Mouse (Mus musculus): Measurements from ENCODE around the gene Cdcp1. TPM values are rescaled to one million over a fixed set of nuclear protein-coding genes. Genes with fewer than 3 reads are reported as not detected.
A peak's percentile ranks its signal among the peaks of the same experiment; 100 is the strongest.

Gene Cdcp1
- total RNA-seq, 2 experiments from 2014 or later, result 0.07 TPM; not detected in 1

DNA sequence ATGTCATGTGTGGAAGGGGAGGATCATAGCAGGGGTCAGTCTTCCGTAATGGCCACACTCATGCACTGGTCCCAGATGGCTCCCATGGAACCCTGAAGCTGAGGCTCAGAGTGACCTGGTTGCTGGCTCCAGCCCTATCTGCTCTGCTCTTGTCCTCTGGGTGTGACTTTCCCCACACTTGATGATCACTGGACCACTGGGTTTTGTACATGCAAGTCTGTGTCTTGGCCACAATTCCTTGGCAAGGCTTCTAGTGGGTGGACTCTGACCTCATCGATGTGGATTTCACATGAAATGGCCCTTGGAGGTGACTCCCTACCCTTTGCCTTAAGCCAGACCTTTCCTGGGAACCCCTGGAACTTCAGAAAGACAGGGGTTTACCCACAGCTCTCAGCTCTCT is 62.7 kb downstream of the Cdcp1 start:
- no peak for DNase-seq (ENCODE audit: low spot score in 2 of 2)

DNA sequence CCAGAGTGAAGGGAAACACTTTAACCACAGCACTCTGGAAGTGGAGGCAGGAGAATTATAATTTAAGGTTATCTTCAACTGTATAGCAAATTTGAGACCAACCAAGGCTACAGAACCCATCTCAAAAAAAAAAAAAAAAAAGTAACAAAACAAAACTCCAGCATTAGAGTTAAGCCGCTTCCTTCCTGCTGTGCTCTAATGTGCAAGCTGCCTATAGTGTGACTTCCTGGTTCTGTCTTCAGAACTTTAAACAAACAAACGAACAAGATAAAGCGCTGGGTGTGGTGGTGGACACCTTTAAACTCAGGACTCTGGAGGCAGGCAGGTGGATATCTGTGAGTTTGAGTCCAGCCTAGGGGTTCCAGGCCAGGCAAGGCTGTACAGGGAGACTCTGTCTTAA is 63.8 kb downstream of the Cdcp1 start:
- DNase-seq (ENCODE audit: low spot score in 2 of 2), result no peak

DNA sequence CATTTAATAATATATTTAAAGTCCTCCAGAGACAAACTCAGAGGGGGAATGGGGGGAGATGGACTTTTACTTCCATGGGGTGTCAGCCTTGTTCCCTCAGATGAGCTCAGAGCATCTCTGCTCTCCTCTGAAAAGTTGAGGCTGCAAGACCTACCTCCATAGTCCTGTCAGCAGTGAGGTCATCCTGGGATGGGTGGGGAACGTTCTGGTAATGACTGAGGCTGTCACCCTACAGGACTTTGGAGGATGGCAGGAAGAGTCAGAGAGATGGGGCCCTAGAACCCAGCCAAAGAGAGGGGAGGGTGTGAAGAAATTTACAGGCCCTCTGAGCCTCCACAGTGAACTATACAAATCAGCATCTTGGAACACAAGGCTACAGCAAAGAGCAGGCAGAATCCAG is 64.3 kb downstream of the Cdcp1 start:
- no peak for DNase-seq (ENCODE audit: low spot score in 2 of 2)

DNA sequence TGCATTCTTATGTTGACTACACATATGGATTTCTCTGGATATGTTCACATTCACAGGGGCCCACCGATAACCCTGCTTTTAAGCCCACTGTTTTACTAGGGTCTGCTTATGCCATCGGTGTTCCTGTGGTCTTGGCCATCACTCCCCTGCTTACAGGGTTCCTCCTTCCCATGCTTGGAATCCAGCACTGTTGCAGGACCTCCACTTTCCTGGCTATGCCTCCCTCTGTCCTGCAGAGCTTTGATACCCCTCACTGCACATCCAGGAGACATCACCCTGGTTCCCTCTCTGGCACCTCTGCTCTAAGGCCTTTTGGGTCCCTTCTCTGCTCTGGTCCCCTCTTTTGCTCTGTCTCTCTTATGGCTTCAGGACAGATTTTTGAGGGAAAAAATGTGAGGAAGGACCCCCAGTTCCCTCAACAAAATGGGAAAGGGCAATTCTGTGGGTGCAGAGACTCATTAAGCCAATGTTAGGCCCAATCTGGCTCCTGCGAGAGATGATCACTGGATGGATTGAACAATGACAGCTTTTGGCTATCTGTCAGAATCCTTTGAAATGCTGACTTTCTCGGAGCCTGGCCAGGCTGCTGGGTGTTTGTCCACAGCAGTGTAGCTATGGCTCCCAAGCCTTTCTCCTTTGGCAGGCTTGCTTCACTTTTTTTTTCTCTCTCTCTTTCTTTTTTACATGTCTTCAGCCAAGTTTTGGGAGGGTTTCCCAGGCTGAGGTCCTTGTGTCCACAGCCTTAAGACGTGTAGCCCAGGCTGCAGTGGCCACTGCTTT is 65.4 kb downstream of the Cdcp1 start, which contains the start of gene Clec3b:
Gene Clec3b, plus strand, starts transcription at position 706 of the 780 bp plus-strand sequence.
- no peak for DNase-seq (ENCODE audit: low spot score in 2 of 2)

DNA sequence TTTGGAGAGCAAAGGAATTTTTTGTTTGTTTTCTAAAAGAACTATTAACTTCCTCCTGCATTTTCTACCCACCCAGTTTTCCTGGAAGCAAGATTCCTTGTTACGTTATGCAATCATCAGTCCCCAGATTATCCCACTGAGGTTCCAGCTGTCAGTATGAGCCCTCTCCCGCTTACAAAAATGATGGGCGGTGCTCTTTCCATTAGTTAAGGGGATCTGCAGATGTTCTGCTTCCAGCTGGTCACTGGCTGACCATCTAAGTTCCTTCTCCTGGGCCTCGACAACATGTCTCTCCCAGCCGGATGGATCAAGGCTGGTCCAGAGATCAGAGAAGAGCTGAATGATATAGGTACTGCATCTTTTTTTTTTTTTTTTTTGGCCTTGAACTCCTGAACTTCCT is 67.4 kb downstream of the Cdcp1 start:
- no peak for DNase-seq (ENCODE audit: low spot score in 2 of 2)

DNA sequence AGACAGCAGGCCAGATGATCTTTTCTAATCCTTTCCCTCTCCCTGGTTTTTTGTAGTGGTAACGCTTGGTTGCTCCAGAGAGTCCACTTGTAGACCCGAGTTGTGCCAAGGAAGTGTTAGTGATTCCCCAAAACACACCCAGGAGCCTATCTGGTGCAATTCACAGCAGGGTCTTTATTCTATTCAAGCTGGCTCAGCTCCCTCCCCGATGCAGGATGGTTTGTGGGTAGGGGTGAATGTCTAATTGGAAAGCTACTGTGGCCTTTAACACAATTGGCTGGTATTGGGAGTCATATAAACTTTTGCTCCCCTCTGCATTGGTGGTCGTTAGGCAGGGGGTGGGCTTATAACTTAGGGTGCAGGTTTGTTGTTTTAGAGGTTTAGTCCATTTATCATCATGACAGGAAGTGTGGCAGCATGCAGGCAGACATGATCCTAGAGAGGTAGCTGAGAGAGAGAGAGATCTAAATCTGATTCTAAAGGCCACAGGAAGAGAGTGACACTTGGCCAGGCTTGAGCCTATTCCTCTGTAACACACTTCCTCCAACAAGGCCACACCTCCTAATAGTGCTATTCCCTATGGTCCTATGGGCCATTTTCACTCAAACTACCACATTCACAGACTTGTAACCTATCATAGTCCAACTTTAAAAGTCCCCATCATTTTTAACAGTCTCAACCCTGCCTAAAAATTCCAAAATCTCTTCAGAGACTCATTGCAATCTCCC is 75.8 kb downstream of the Cdcp1 start:
- DNase-seq (ENCODE audit: low spot score in 2 of 2), result no peak

DNA sequence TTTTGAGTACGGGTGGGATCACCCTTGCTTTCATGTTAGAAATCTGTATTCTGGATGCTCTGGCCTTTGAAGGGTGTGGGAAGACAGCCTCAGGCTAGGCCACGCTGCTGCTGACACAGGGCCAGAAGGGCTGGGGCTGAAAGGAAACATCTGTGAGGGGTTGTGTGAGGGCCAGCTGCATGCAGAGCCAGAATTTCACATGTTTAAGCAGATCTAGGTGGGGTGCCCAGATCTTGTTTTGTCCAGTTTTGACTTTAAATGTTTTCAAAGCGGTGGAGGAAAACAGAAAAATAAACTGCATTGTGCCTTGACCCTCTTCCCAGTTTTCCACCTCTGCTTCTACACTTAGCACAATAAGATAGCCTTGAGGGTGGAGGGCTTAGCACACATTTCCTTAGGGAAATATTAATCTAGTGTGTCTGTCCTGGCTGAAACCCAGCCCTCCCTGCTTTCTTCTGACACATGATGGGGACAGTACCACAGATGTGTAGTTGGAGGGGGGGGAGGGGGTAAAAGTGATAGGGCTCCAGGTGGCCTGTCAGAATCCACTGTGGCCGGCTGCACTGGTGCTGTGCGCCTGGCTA is 76.9 kb downstream of the Cdcp1 start:
- peak in 1 of 2 experiments; percentile 36 for DNase-seq (ENCODE audit: low spot score in 2 of 2)

DNA sequence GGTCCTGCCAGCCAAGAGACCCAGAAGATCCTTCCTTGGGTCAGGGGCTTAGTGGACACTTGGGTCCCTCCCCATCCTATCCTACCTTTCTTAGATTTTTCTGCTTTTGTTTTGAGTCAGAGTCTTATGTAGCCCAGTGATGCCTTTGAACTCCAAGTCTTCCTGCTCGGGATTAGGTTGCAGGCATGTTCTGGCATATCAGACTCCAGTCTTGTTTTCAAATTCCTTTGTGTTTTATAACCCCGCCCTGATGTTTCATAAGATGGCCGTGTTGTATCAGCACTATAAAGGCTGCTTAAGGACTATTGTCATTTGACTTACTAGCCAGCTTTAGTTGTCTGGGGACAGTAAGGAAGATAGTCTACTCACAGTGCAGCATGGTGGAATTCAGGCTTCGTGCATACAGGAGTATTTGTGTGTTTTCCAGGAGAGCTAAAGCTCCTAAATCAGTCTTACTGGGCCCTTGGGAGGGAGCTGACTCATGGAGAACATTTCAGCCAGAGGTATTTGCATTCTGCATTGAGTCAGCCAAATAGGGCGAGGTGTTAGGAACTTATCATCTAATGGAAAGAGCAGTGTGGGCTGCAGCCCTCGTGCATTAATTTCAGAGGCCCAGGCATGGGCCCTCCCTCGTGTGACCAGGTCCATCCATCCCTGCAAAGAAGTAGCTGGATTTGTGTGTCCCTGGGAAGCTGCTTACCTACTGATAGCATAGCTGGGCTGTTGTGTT is 78.7 kb downstream of the Cdcp1 start:
- DNase-seq (ENCODE audit: low spot score in 2 of 2), result no peak

DNA sequence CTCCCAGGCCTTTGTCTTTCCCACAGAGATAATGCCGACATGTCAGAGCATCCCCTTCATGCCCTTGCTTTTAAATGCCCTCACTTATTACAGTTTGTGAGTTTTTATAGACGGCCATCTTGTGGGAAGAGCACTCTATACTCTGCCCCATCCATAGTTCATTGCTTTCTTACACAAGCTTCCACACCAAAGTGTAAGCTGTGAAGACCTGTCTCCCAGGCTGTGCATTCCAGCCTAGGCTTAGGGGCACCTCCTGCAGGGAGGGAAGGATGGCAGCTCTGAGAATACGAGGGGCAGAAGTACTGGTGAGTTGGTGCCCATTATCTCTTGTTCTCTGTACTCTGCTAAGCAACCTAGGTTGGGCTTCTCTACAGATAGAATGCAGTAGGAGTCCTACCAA is 82.8 kb downstream of the Cdcp1 start:
- DNase-seq (ENCODE audit: low spot score in 2 of 2), result no peak

DNA sequence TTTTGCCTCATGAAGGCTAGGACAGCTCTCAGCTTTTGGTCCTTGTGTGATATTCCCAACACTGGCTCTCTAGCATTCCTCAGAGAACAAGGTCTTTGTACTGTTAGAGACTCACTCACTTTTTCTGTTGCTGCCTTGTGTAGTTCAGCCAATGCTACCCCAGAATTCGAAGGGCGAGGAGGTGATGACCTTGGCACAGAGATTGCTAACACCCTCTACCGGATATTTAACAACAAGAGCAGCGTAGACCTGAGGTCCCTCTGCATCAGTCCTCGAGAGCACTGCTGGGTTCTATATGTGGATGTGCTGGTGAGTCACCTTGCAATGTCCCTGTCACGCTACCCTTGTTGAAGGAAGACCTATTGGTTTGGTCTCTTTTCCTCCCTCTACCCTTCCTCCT is 88.2 kb downstream of the Cdcp1 start:
- DNase-seq (ENCODE audit: low spot score in 2 of 2), result no peak

DNA sequence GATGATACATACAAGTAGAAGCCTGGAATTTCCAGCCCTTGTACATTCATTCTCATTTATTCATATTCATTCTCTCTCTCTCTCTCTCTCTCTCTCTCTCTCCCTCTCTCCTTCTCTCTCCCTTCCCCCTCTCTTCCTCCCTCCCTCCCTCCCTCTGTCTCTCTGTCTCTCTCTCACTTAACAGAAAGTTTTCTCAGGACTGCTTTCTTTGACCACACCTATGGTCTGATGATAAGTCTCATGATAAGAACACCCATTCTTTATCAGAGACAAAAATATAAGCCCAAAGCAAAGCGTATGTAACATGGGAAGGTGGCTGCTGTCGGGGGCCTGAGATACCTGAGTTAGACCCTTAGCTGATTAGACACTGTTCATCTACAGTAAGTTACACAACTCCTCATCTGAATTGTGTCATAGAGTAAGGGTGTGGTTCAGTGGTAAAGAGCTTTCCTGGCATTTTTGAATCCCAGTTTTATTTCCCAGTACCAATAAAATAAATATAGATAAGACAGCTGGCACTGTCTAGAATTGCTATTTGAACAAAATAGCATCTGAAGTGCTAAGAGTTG is 91.3 kb downstream of the Cdcp1 start:
- no peak for DNase-seq (ENCODE audit: low spot score in 2 of 2)

DNA sequence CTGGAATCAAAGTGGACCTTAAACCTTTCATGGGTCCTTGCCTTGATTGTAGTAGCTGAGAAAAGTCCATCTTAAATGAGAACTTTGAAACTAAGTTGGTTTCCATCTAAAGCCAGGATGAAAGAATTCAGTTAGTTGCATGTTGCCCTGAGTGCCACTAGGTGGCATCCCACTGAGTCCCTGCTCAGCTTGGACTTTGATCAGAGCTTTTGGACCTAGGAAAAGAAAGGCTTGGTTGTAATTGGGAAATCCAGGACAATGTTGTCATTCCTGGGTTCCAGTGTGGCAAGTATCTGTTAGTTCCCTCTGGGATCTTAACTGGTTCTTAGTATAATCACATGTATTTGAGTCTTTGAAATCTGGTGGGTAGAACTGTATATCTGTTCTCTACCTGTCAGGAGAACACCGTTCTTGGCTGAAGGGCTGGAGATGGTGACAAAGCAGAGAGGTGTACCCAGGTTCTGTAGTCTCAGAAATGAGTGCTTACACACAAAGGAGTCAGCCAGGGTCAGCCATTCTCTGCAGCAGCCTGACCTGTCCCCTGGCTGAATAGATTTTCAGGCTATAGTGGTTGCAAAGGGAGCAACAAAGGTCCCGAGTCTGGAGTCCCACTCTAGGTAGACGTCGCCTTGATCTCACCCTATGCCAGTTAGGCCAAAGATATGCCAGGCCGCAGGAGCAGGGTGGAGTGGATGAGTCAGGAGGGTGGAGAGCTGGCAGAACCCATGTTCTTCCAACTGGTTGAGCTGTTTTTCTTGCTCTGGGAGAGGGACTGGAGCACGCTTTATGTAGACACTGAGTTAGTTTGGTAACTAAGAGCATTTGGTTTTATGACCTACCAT is 92.0 kb downstream of the Cdcp1 start:
- no peak for DNase-seq (ENCODE audit: low spot score in 2 of 2)

DNA sequence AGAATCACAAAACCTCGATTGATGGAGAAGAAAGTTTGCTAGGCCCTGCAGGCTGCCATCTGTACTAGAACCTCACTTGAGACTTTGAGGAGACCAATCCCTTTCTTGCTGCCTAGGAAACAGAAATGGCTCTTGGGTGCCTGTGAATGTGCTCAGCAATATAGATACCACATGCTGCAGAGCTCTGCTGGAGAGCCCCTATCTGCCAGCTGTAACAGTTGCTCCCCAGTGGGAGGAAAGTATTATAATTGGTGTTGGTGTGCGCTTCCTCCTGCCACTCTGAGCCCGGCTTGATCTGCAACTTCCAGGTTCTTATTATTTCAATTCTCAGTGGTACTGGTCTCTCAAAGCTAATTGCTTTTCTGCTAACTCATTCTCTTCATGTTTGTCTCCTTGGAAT is 92.8 kb downstream of the Cdcp1 start:
- DNase-seq (ENCODE audit: low spot score in 2 of 2), result no peak

Other genes with a start within 250 kb of the Cdcp1 start
- gene Tmem42, start 194.7 kb downstream of the Cdcp1 start, total RNA-seq (2021), result 10 to 100 TPM; 14.5 to 20.3 TPM
- gene Tgm4, start 181.3 kb downstream of the Cdcp1 start, total RNA-seq (2021), result under 1 TPM; 0.48 to 0.86 TPM
- 10 to 100 TPM; 53.5 to 76.3 TPM for gene Zdhhc3, start 102.8 kb downstream of the Cdcp1 start, total RNA-seq (2021)
- 10 to 100 TPM; 27.3 to 34.6 TPM for gene Exosc7, start 102.8 kb downstream of the Cdcp1 start, total RNA-seq (2021)
- gene Clec3b, start 65.1 kb downstream of the Cdcp1 start, total RNA-seq (2021), result 10 to 100 TPM; 21.6 to 53.1 TPM
- gene Tmem158, start 44.7 kb upstream of the Cdcp1 start, total RNA-seq (2021), result 1 to 10 TPM; 7.5 to 9.2 TPM
- 10 to 100 TPM; 55.5 to 62.2 TPM for gene Lars2, start 150.9 kb upstream of the Cdcp1 start, total RNA-seq (2021)